Mouse (Mus musculus) urinary bladder, adult 18-20 months (tissue): Measurements from ENCODE around the gene Ankrd27.

Source experiments
- DNase-seq, 2 experiments: peaks; one replicate each; pipeline ENCODE4 v3.0.0; 2022; ENCODE audit warnings: low spot score in 2 of 2, mixed read lengths in 2 of 2

The Ankrd27 gene

DNA sequence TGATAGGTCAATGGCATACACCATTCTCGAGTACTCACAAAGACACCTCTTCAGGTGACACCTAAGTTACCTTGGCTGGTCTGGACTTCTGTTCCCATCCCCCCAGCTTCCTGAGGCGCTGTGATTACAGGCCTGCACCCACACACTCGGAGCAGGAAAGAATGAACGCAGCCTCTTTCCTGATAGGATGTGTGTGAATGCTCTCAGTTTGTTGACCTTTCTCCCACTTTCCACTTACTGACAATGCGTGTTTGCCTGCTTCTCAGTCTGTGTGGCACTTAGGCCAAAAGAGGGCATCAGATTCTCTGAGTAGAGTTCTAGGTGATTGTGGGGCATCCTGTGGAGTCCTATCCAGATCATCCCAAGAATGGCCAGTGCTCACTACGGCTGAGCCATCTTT, 54.0 kb downstream of the Ankrd27 start:
- no peak for DNase-seq

DNA sequence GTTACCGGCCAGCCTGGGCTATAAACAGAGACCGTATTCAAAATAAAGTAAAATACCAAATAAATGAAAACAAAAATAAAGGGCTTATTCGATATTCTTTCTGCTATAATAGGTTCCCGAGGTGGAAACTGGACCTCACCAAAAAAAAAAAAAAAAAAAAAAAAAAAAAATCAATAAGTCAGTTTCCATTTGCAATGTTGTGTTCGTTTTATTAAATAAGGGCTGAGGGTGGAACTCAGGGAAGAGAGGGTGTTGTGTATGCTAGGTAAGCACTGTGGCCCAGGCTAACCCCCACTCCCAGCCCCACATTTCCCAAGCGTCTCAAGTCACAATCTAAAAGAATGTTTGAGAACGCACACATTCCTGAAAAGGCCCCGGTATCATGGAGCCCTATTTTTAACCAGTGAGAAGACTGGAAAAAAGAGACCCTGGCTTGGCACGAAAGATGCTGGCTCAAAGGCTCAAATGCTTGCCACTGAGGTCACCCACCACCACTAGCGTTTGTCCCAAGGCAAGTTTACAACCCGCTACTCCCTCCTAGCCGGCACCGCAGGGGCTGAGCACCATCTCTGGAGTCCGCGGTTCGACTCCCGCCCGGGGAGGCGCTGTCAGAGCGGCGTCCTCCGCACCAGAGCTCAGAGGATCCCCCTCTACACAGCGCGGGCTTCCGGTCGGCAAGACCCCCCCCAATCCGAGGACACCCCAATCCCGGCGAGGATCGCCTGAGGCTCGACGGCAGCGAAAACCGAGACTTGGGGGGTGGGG, 60.5 kb downstream of the Ankrd27 start:
- peak; percentile 1 to 5 for DNase-seq

DNA sequence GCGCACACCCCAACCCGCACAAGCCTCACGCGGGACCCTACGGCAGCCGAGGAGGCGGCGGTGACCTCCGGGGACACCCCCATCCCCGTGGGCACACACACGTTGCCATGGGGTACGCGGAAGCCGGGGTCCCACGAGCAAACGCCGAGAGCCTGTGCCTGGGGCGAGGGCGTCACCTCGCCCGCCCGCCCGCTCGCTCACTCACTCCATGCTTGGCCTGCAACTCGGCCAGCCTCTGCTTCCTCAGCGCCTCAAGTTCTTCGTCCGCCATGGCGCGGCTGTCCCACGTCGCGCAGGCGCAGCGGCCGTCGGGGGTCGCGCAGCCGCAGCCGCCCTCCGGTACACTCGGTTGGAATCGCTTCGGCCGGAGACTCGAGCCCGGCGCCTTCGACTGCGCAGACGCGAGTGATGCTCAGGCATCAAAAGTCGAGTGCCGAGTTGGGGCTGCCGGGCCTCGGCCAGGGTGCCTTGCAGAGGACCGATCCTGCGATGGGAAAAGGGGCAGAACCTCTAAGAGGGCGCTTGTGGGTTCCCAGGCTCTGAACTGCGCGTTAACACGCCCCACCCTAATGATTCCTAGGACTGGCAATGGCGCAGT, 61.2 kb downstream of the Ankrd27 start, which contains the start of gene Pdcd5:
TSS of gene Pdcd5 (minus strand) at position 421 of the 598 bp plus-strand sequence.
- DNase-seq, result peak; percentile 94 to 100

DNA sequence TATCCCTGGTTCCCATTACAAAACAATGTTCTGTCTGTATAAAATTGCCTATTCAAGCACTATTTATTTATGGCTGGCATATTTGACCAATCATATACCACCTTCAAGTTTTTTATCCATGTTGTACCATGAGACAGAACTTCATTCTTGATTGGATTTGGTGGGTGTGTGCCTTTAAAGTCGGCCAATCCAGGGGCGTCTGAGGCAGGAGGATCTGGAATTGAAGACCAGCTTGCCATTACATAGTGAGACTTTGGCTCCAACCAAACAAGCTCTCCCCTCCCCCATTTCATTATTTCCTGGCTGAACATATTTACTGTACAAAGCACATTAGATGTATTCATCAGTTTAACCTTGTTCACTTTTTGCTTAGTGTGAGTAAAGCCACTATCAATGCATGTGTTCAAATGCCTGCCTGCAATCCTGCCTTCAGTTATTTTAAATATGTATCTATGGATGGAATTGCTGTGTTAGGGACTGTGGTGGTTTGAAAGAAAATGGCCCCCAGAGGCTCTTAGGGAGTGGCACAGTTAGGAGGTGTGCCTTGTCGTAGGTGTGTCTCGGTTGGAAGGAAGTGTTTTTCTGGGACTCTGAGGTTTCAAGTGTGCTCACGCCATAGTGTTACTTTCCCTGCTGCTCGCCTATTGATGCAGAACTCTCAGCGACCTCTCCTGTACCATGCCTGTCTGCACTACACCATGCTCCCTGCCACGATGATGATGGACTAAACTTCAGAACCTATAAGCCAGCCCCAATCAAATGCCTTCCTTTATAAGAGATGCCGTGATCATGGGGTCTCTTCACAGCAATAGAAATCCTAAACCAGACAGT, 62.4 kb downstream of the Ankrd27 start:
- no peak for DNase-seq

DNA sequence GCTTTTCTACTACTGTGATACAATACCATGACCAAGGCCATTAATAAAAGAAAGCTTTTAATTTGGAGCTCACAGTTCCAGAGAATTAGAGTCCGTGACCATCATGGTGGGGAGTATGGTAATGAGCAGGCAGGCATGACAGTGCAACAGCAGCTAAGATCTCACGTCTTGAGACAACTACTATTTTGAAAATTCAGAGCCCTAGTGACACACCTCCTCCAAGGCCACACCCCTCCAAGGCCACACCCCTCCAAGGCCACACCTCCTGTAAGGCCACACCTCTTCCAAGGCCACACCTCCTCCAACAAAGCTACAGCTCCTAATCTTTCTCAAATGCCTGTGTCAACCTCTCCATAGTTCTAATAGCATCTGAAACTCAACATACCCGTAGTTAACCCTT, 63.0 kb downstream of the Ankrd27 start:
- DNase-seq, result peak in 1 of 2 experiments; percentile 12

DNA sequence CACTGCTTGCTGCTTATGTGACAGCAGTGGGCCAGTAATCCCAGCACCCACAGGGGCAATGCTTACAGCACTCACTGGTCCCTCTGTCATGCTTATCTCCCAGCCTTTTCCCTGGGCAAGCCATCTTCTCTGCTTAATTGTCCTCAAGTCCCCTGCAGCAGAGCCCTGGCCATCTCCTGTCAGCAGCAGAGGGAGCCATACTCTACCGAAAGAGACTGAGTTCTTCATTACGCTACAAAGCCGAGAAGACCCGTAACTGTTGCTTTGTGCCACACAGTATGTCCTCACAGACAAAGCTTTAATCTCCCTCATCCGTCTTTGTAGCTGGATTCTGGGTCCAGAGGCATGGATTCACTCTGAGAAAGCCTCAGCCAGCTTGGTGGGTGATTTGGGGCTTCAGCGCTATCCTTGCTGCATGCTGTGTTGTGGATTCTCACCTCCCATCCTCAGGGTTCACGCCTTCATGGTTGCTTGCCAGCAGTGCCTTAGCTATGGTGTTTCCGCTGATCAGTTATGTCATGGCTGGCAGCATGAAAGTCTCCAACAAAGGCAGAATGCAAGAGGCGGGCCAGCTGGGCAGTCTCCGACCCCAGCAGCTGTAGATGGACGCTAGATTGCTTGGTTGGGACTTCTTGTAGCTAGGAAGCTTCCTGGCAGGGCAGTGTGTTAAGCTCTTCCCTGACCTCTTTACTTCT, 64.8 kb downstream of the Ankrd27 start:
- DNase-seq, result no peak

DNA sequence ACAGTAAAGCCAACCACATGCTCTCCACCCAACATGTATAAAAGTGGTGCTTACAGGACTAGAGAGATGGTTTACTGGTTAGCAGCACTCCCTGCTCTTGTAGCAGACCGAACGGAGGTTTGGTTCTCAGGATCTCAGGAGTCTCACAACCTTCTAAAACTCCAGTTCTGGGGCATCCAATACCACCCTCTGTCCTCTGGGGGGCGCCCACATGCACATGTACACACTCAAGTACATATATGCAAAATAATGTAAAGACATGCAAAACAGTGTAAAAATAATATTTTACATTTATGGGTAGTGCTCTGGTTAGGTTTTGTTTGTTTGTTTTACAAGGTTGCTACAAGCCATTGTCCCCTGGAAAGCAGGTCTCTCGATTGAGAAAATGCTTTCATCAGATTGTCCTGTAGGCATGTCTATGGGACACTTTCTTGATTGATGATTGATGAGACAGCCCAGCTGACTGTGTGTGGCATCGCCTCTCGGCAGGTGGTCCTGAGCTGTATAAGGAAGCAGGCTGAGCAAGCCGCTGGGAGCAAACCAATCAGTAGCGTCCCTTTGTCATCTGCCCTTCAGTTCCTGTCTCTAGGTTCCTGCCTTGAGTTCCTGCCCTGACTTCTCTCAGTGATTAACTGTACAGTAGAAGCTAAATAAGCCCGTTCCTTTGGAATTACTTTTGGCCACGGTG, 65.7 kb downstream of the Ankrd27 start:
- no peak for DNase-seq

DNA sequence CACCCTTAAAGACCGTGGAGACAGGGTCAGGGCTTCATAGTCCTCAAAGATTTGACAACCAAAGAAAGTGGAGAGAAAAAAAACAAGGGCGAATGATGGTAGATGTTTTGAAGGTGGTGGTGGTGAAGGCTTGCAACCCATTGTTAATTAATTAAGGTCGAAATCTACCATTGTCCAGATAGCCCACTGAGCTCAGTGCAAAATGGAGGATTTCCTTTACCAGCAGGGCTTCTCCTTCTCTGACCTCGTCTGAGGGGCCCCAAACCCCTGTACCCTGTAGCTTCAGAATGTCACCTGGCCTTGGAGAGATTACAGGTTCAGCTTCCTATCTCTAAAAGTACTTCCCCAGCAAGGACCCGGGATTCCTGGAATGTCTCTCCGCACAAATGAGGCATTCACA, 71.8 kb downstream of the Ankrd27 start:
- no peak for DNase-seq

DNA sequence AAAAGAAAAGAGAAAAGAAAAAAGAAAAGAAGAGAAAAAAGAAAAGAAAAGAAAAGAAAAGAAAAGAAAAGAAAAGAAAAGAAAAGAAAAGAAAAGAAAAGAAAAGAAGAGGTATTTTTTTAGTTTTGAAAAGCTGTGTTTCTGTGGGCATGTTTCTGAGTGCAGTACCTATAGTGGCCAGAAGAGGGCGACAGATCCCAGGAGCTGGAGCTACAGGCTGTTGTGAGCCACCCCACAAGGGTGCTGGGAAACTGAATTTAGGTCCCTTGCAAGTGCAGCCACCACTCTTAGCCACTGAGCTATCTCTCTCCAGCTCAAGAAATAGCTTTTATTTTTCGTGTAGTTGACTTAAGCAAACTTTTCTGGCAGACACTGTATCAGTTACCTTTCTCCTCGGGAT, 73.1 kb downstream of the Ankrd27 start:
- DNase-seq, result peak in 1 of 2 experiments; percentile 19

DNA sequence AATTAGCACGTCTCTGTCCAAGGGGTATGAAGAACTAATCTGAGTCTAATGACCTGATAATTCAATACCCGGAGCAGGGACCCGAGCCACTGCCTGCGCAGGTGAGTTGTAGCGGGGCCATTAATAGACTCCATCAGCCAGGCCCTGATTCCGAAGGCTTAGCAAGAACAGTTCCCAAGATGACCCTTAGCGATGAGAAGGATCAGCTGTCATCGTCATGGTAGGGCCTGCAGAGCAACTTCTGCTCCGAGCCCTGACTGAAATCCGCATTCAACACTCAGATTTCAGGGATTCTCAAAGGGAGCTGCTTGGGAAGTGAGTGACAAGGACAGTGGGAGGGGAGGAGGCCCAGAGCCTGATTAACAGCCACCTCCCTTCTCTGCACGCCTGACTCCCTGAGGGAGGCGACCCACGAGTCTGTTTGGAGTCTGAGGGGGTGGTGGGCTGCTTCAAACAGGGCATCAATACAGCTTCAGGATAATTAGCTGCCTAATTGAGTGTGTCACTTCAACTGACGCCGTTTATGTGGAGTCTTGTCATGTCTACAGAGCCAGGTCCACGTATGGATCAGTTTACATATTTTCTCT, 77.8 kb downstream of the Ankrd27 start:
- no peak for DNase-seq

DNA sequence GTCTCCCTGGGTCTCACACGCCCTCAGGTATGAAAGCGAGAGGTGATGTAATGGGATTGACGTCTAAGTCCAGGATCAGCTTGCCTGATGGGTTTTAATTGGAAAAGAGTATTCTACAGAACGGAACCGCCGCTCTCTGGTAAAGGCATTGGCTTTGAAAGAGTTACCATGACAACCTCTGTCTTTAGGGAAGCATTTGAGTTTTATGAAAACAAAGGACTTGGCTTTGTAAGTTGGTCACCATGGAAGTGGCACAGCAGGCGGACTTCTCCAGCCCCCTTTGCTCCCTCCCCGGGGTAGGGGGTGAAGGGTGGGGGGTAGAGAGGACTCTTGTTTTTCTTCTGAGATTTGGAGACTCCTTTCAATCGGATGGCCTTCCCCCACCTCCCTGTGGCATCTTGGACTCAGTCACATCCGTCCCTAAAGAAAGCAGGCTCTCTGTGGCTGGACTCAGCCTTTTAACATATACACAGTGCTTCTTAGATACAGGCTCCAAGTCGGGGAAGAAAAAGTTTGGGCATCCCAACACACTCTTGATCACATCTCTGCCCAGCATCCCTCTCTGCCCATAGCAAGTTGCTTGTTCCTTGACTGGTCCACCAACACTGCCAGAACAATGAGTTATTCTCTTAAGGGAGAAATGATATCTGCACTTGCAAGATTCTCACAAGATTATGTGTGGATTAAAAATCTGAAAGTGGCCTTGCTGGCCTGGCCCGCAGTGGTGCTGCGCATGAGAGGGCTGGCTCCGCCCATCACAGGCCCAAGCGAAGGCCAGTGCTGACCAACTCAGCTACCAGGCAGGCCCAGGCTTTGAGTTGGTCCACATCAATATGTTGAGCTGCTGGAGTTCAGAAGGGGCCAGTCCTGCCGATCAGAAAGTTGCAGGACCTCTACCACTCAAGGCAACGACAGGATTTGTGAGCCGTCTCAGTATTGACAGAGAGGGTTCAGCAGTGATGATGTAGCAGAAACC, 82.3 kb downstream of the Ankrd27 start:
- DNase-seq, result no peak

DNA sequence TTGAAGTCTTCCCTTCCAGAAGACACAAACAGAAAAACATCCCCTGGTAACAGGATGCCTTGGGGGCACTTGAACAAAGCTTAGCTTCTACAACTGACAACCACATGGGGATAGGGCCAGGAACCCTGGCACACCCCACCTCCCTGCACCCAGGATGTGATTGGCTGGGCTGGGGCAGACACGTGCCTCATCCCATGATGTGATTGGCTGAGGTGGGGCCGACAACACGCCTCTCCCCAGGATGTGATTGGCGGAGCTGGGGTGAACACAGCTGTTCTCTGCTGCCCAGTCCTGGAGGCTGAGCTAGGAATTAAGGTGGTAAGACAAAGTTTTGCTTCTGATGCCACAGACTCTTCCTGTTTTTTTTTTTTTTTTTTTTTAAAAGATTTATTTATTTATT, 92.9 kb downstream of the Ankrd27 start:
- DNase-seq, result no peak

DNA sequence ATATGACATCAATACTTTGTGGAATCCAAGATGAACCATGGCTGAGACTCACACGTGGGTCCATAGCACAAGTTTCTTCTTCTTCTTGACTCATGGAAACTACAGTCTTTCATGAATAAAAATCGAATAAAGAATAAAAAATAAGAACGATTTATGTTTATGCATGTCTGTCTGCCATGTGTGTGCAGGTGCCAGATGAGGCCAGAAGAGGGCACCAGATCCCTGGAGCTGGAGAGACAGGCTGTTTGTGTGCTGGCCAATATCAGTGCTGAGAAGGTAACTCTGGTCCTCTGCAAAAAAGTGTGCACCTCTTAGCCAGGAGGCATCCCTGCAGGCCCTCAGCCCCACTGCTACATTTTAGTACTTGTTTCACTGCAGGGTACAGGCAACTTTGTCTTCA, 95.5 kb downstream of the Ankrd27 start:
- DNase-seq, result no peak

DNA sequence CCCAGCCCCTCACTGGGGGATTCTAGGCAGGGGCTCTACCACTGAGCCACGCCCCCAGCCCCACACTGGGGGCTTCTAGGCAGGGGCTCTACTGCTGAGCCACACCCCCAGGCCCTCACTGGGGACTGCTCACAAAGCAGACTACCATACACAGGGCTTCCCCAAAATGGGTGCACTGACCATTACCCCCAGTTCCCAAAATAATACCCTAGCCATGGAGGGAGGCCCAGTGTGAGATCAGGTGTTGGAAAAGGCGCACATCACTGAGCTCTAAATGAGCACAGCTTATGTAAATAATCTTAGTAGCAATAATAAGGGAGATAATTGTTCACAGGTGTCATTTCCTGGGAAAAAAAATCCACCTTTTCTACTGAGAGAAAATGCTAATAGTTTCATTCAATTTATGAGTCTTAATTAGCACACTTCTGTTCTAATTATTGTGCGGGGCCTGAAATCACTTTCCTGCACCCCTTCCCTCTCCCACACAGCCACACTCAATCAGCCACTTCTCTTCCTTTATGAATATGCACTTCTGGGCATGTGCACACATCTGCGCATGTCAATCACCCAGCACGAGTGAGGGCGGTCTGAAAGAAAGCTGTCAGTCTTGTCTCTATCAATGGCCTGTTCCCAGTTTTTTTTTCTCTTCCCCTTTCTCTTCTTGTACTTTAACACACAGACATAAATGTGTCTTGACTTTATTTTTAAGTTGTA, 97.5 kb downstream of the Ankrd27 start:
- no peak for DNase-seq

DNA sequence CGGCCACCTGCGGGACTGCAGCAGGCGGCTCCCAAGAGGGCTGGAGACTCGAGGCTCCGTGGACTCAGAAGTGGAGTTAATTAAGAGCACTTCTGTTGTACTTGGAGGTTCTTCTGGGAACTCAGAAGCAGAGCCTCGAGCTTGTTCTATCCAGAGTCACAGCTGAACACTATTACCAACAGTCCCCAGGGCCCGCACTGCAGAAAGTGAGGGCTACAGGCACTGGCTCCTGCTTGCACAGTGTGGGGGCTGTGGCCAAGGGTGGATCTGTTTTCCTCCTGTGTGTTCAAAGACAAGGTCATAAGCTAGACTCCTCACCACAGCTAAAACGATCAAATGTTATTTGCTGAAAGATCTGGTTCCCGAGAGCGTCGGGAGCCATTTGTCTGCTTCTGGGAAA, 100.2 kb downstream of the Ankrd27 start:
- DNase-seq, result peak in 1 of 2 experiments; percentile 0

DNA sequence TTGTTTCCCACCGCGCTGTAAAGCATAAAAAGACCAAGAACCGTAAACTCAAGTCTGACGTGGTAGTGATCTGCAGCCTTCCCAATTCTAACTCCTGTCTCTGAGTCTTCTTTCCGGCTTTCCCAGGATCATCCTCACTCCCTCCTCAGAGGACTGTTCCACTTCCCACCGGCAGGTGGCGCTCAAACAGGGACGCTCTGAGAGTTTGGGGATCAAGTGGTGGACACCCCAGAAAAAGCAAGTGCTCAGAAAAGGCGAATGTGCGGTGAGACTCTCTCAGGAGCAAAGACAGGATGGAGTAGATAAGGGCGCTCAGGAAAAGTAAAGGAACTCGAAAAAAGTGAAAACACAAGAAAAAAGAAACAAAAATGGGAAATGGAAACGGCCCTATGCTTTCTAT, 100.7 kb downstream of the Ankrd27 start:
- peak; percentile 24 to 51 for DNase-seq

DNA sequence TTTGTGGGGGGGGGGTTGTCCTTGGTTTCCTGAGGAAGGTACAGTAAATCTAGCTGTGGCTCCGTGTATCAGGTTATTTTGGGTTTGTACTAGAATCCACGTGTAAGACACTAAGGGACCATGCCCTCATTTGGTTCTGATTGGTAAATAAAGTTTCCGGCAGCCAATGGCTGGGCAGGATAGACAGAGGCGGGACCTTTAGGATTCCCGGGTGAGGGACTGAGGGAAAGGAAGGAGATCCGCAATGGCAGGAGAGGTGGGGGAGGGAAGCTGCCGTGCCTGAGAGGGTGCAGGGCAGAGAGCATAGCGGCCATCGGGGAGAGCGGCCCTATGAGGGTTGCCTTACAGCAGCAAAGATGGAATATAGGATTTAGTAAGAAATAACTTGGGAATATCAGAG, 101.2 kb downstream of the Ankrd27 start:
- no peak for DNase-seq

DNA sequence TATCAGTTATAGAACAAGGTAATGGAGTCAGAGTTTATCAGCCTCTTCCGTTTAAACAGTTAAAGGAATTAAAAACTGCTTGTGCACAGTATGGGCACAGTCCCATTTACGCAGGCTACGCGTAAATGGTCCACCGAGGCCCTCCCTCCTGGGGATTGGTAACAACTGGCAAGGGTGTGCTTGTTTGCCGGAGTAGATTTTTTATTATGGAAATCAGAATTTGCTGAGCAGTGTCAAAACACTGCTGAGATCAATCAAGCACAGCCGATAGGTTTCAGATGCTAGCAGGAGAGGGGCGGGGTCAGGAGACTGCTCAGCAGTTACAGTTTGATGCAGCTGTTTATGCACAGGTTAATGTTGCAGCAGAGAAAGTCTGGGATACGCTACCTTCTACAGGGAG, 102.2 kb downstream of the Ankrd27 start:
- no peak for DNase-seq
